Mouse (Mus musculus) hindbrain, embryonic 10.5 days (tissue): Measurements from ENCODE around the gene Asb1. TPM values are rescaled to one million over a fixed set of nuclear protein-coding genes. Genes with fewer than 3 reads are reported as not detected.

ENCODE experiments used
- DNase-seq: peaks from one replicate; pipeline ENCODE4 v3.0.0-alpha.2; 2017; ENCODE audit warnings: low spot score
- H3K27ac ChIP-seq: fragments of 300-500 bp; sonication (generic); 2 replicates; pipeline ENCODE4 v1.5.1; 2016; ENCODE audit warnings: mild to moderate bottlenecking, moderate library complexity
- H3K27me3 ChIP-seq: fragments of 300-500 bp; sonication (generic); 2 replicates; pipeline ENCODE4 v1.6.1; 2016; ENCODE audit warnings: mild to moderate bottlenecking; ENCODE audit not compliant: poor library complexity, insufficient read depth, severe bottlenecking
- H3K36me3 ChIP-seq: fragments of 300-500 bp; sonication (generic); 2 replicates; pipeline ENCODE4 v1.6.1; 2016; ENCODE audit warnings: mild to moderate bottlenecking, moderate library complexity
- H3K4me1 ChIP-seq: fragments of 300-500 bp; sonication (generic); replicated peaks from 2 replicates; pipeline ENCODE4 v1.6.1; 2016; ENCODE audit warnings: mild to moderate bottlenecking
- H3K4me3 ChIP-seq: fragments of 300-500 bp; sonication (generic); 2 replicates; pipeline ENCODE4 v1.5.1; 2016; ENCODE audit warnings: mild to moderate bottlenecking, moderate library complexity
- H3K9me3 ChIP-seq: fragments of 300-500 bp; sonication (generic); 2 replicates; pipeline ENCODE4 v1.6.1; 2016; ENCODE audit warnings: mild to moderate bottlenecking, moderate library complexity
- WGBS: fragments of 180-500 bp; shearing (Covaris S2); methylation state at CpG from one replicate; pipeline ENCODE4 v1.1.7; 2016; 5-methylcytosine and 5-hydroxymethylcytosine counted together
- polyA plus RNA-seq: library from polyadenylated mRNA; unstranded; fragments of >200 nt; fragmentation: Nextera tagmentation; extraction: Ambion mirVana; gene quantifications from 2 replicates; pipeline ENCODE4 v1.2.1, GENCODE M21; 2016

Gene Asb1
- polyA plus RNA-seq, 1 experiment from 2014 or later = 10.8 TPM

DNA sequence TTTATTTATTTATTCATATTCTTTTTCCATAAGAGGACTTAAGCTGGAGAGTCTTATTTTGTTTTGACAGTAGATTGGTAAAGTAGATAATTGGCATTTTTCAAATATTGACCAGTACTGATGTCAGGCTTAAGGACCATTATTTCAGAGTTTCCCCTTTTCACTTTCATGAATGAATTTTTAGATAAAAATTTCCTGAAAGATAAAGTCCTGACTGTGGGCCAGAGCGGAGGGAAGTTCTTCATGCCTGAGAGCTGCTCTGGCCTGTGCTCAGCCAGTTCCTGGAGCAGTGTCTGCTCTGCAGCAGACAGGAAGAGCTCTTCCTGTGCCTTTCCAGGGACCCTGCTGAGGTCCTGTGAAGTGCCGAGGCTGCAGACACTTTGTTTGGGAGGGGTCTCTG is 16.8 kb downstream of the Asb1 start:
- 59% methylated on average over 2 of the region's 2 CpGs for WGBS
- H3K36me3 ChIP-seq = peaks cover 45% of the 10 kb centered on the region
- no peaks in the 10 kb centered on the region for H3K27me3 ChIP-seq
- H3K4me1 ChIP-seq = no peaks in the 10 kb centered on the region
- no peak for DNase-seq
- no peak overlapping the region for H3K4me3 ChIP-seq
- no peaks in the 10 kb centered on the region for H3K9me3 ChIP-seq
- no peak overlapping the region for H3K27ac ChIP-seq

DNA sequence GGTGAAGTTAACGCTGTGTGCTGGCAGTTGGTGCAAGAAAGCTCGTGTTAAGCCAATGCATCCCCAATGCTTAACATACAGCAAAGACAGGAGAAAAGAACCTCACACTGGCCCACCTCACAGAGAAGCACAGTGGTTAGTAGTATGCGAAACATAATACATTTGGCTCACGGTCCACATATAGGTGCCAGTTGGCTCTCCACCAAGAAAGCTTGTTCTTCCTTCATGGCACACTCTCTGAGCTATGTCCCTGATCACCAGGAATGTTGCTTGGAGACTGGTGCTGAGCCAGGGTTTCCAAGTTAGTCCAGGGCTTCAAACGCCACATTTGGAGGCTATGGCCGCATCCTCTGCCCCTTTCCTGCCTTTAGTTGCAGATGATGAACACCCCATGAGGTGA is 20.9 kb downstream of the Asb1 start:
- no peak overlapping the region for H3K27ac ChIP-seq
- H3K4me1 ChIP-seq = no peaks in the 10 kb centered on the region
- H3K36me3 ChIP-seq = peaks cover 9% of the 10 kb centered on the region
- H3K27me3 ChIP-seq = no peaks in the 10 kb centered on the region
- H3K9me3 ChIP-seq = no peaks in the 10 kb centered on the region
- DNase-seq = no peak
- no peak overlapping the region for H3K4me3 ChIP-seq
- WGBS = 83% methylated on average over 6 of the region's 6 CpGs

DNA sequence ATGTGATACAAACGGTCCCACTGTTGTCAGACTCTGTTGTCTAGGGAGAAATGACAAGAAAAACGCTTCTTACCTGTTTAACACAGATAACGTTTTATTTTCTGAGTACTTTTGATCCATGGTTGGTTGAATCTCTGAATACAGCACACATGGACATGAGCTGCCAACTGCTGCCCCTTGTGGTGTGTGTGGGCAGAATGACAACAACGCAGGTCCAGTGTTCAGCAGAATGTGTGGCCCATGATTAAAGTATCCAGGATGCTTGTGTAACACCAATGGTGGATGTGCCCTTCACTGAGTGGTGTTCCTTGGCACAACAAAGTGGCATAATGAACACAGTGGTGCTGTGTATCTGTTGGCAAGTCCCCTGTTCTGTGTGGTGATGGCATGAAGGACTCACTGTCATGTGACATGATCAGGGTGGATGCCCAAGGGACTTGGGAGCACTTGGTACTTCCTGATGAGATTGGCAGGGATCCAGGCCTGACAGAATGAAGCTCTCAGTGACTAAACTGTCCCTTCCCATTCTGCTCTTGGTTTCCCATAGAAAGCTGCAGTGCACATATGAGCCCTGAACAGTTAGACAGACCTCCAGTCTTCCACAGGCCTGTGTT is 22.7 kb downstream of the Asb1 start:
- no peak for DNase-seq
- no peak overlapping the region for H3K27ac ChIP-seq
- no peaks in the 10 kb centered on the region for H3K27me3 ChIP-seq
- H3K4me1 ChIP-seq = no peaks in the 10 kb centered on the region
- WGBS = 82% methylated on average over 4 of the region's 4 CpGs
- H3K36me3 ChIP-seq = no peaks in the 10 kb centered on the region
- no peaks in the 10 kb centered on the region for H3K9me3 ChIP-seq
- H3K4me3 ChIP-seq = no peak overlapping the region

DNA sequence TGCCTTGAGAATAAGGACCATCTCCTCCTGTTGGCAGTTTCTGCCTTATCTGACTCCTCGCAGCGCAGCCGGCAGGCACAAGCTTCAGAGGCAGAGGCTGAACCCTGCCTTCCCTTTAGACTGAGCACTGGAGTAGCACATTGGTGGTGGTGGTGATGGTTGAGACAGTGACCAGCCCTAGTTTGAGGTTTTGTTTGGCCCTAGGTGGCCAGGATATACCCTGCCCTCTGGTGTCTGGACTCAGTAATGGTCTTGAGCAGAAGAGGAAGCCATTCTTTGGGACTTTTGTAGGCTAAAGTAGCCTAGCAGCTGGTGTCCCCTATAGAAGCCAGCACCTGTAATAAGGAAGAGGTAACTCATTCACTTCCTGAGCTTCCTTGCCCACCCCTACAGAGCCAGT is 23.7 kb downstream of the Asb1 start:
- WGBS = 70% methylated on average over 3 of the region's 3 CpGs
- H3K9me3 ChIP-seq = no peaks in the 10 kb centered on the region
- H3K4me1 ChIP-seq = no peaks in the 10 kb centered on the region
- no peaks in the 10 kb centered on the region for H3K27me3 ChIP-seq
- no peak overlapping the region for H3K27ac ChIP-seq
- H3K36me3 ChIP-seq = no peaks in the 10 kb centered on the region
- no peak for DNase-seq
- no peak overlapping the region for H3K4me3 ChIP-seq

DNA sequence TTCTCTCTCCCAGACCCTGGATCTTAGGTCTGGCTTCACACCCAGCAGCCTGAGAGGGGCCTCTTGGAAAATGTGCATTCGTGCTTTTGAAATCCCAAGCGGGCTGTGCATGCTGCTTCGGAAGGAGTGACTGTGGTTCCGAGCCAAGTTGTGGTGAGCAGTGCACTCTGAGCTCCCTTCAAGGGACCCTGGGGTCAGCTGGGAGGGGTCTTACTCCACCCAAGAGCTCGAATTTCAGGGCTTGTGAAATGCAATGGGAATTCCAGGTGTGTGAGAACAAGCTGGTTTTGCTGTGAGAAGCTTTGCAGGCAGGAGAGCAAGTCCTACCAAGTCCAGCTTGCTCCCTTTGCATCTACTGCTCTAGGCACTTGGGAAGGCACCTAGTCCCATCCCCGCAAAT is 24.3 kb downstream of the Asb1 start:
- H3K36me3 ChIP-seq = no peaks in the 10 kb centered on the region
- 67% methylated on average over 6 of the region's 6 CpGs for WGBS
- no peaks in the 10 kb centered on the region for H3K4me1 ChIP-seq
- DNase-seq = no peak
- H3K27me3 ChIP-seq = no peaks in the 10 kb centered on the region
- no peaks in the 10 kb centered on the region for H3K9me3 ChIP-seq
- no peak overlapping the region for H3K4me3 ChIP-seq
- no peak overlapping the region for H3K27ac ChIP-seq

DNA sequence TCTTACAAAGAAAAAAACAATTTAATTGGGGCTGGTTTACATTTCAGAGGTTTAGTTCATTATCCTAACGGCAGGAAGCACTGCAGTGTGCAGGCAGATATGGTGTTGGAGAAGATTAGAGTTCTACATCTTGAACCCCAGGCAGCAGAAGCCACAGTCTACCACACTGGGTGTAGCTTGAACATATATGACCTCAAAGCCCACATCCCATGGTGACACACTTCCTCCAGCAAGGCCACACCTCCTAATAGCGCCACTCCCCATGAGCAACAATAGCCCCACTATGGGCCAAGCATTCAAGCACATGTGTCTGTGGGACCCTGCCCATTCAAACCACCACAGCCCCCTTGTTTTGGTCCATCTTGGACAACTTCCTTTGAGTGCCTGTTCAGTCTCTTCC is 26.9 kb downstream of the Asb1 start:
- no peaks in the 10 kb centered on the region for H3K9me3 ChIP-seq
- 96% methylated on average over 2 of the region's 2 CpGs for WGBS
- no peaks in the 10 kb centered on the region for H3K4me1 ChIP-seq
- H3K27ac ChIP-seq = no peak overlapping the region
- DNase-seq = no peak
- no peaks in the 10 kb centered on the region for H3K36me3 ChIP-seq
- H3K27me3 ChIP-seq = no peaks in the 10 kb centered on the region
- no peak overlapping the region for H3K4me3 ChIP-seq

DNA sequence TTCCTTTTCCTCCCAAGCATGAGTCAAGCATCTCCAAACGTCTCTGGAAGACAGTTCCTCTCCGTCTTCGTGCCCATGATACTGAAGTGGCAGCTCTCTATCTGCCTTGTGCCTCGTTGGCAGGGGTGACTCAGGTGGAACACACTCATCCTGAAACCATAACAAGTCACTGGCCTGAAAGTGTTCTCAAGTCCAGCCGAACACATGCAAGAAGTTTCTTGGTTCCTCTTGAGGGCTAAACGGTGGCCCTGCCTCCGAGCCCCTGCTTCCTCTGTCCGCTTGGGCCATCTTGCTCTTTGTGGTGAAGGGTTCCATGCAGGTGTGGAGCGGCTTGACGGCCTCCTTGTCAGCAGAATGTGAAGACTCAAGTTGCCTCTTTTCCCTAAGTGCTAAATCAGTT is 32.1 kb downstream of the Asb1 start:
- Histone ChIP-seq H3K4me3 (no peak overlapping the region), H3K27ac (no peak overlapping the region), H3K27me3 (no peaks in the 10 kb centered on the region), H3K9me3 (no peaks in the 10 kb centered on the region), H3K36me3 (no peaks in the 10 kb centered on the region), H3K4me1 (no peaks in the 10 kb centered on the region)
- 89% methylated on average over 10 of the region's 10 CpGs for WGBS
- DNase-seq = no peak

DNA sequence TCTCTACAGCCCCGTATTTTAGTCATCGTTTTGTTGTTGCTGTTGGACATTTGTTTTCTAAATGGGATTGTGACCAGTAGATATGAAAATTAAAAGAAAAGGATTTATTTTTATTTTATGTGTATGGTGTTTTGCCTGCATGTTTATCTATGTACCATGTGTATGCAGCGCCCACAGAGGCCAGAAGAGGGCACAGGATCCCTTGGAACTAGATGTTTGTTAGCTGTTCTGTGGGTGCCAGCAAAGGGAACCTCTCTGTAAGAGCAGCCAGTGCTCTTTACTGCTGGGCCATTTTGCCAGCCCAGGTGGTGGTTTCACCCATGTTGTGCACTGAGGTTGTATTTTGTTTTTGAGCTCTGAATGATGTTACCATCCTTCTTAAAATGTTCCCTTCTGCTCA is 33.9 kb downstream of the Asb1 start:
- H3K4me1 ChIP-seq = peaks cover 8% of the 10 kb centered on the region
- no peak overlapping the region for H3K27ac ChIP-seq
- DNase-seq = peak; percentile 53
- H3K36me3 ChIP-seq = no peaks in the 10 kb centered on the region
- H3K27me3 ChIP-seq = no peaks in the 10 kb centered on the region
- H3K4me3 ChIP-seq = no peak overlapping the region
- no peaks in the 10 kb centered on the region for H3K9me3 ChIP-seq
- WGBS = 71% methylated on average over 3 of the region's 3 CpGs

DNA sequence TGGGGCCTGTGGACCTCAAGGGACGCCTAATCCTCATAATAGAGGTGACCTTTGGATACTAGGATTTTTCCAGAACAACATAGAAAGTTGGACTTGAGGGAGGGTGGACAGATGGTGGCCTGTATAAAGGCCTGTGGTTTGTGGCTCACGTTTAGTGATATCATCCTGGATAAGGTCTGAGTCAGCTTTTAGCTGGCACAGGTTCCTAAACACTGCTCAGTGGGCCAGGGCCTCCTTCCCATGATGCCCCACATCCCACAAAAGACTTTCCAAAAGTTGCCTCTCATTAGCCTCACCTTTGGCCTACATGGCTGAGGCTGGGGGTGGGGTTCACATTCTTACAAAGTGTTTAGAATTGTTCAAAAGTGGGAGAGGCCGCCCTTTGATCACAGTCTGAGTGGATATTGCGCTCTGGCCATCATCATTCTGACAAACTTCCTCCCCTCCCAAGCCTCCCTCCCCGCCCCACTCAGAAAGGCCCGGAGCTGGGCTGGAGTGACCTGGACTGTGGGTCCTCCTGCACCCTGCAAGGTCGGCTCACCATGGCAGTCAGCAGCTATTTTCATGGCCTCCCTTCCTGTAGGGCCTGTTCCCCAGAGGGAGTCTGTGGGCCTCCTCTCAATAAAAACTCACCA is 37.7 kb downstream of the Asb1 start:
- Histone ChIP-seq H3K4me1 (peaks cover 8% of the 10 kb centered on the region), H3K9me3 (no peaks in the 10 kb centered on the region), H3K36me3 (no peaks in the 10 kb centered on the region), H3K27ac (no peak overlapping the region), H3K4me3 (no peak overlapping the region), H3K27me3 (no peaks in the 10 kb centered on the region)
- WGBS = 81% methylated on average over 7 of the region's 7 CpGs
- DNase-seq = no peak

DNA sequence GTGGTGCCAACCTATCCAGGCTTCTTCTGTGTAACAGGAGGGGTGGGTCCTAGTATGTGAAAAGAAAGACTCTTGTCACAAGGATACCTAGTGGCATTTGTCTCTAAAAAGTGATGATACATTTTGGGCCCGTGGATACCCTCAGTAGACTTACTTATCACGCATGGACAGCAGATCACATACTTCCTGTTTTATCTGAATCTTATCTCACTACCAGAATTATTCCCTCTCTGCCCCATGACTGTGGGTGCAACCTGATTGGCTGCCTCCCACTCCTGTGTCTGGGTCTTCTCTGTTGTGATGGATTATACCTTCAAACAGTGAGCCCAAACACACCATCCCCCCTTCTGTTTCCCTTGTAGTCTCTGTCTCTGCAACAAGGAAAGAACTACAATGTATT is 40.2 kb downstream of the Asb1 start:
- 91% methylated on average over 2 of the region's 2 CpGs for WGBS
- H3K4me3 ChIP-seq = no peak overlapping the region
- no peak for DNase-seq
- H3K4me1 ChIP-seq = peaks cover 11% of the 10 kb centered on the region
- H3K9me3 ChIP-seq = no peaks in the 10 kb centered on the region
- no peaks in the 10 kb centered on the region for H3K36me3 ChIP-seq
- no peak overlapping the region for H3K27ac ChIP-seq
- H3K27me3 ChIP-seq = no peaks in the 10 kb centered on the region

DNA sequence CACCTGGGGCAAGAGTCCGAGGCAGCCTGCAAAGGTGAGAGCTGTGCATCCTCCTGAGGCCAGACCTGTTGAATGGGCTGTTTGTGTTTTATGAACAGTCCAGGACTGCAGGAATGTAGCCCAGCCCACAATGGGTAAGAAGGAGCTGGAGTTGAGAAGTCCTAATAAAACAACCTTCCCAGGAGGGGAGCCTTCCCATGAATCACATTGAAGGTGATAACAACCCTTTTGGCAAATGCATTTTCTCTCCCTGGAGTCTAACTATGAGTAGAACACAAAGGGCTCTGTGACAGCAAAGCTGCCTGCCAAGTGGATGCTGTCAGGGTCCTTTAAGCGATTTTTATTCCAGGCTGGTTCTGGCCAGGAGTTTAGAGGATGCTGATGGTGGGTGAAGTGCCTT is 40.9 kb downstream of the Asb1 start:
- no peak overlapping the region for H3K4me3 ChIP-seq
- peaks cover 11% of the 10 kb centered on the region for H3K4me1 ChIP-seq
- H3K9me3 ChIP-seq = no peaks in the 10 kb centered on the region
- WGBS = 84% methylated on average over 2 of the region's 2 CpGs
- H3K27ac ChIP-seq = no peak overlapping the region
- DNase-seq = no peak
- no peaks in the 10 kb centered on the region for H3K27me3 ChIP-seq
- no peaks in the 10 kb centered on the region for H3K36me3 ChIP-seq

DNA sequence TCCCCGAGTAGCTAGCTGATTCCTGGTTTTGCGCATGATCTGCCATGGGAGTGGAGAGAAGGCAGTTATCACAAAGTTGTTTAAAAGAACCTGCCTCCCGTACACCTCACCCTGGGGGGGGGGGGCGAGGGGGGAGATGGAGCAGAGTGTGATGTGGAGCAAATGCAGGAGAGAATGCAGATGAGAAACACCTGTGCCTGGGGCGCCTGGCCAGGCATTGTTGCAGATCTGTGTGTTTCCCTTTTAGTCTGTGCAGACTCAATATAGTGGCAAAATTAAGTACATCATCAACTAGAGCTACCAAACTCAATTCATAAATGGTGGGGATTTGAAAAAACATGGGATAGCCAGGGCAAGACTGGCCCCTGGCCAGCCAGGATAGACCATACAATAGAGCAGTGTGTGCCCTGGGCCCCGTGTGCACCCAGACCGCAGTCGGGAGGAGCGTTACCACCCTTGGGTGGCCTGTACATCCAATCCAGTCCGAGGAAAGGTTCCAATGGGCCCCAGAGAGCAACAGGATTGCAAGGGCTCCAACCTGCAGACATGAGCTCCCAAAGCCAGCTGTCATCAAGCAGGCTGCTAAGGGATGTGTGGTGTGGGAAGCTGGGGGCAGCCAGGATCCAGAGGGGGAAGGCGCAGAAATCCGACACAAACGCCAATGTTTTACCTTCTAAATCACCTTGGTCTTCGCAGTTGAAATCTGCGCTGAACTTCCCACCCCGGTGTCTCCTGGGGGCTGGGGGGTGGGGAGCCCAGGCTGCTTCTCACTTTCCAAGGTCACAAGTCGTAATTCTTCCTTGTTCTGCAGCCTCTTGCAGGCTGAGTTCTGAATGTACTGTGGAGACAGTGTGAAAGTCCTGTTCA is 44.9 kb downstream of the Asb1 start:
- 82% methylated on average over 17 of the region's 17 CpGs for WGBS
- H3K27ac ChIP-seq = 0 out of 2 replicates have a peak overlapping the region, but pooled peaks have one; percentile 24
- H3K27me3 ChIP-seq = no peaks in the 10 kb centered on the region
- H3K36me3 ChIP-seq = no peaks in the 10 kb centered on the region
- DNase-seq = no peak
- H3K9me3 ChIP-seq = no peaks in the 10 kb centered on the region
- H3K4me3 ChIP-seq = no peak overlapping the region
- H3K4me1 ChIP-seq = peaks cover 3% of the 10 kb centered on the region; the same call in 1 of the 2 replicates

DNA sequence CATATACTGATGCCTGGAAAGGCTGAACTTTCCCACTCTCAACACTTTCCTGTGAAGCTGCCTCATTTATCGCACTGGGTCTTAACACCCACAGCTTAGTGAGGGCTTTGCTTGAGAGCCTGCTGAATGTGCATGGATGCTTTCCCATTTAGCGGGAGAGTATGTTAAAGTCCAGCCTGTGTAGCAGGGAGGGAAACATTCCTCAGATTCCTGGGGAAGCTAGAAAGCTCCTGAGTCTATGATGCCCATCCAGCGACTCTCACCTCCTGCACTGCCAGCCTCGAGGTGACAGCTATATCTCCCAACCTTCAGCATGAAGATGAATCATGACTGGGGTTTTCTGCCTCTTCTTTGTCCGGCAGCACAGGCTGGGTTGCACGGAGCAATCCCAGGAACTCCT is 49.4 kb downstream of the Asb1 start:
- H3K9me3 ChIP-seq = 0 out of 2 replicates have a peak, but pooled peaks cover 6% of the 10 kb centered on the region

More for the DNA sequence above, 49.4 kb downstream of the Asb1 start:
- Histone ChIP-seq H3K36me3 (no peaks in the 10 kb centered on the region), H3K4me3 (no peak overlapping the region), H3K27ac (no peak overlapping the region), H3K27me3 (no peaks in the 10 kb centered on the region), H3K4me1 (peaks cover 3% of the 10 kb centered on the region; the same call in 1 of the 2 replicates)
- DNase-seq = no peak
- 73% methylated on average over 6 of the region's 6 CpGs for WGBS
